Mouse (Mus musculus): ENCODE measurements at regions not wholly inside any gene's neighbourhood (a gene's known extent, or its start where the extent isn't known, plus 50 kb on each side); places are given as distances from the start of the nearest gene placed in this dataset.

GRCm38 (mm10) chr10:111789264-111789663 is 183.2 kb upstream of the Krr1 start:
- H3K9me3 ChIP-seq (ENCODE audit: low read length), result no peaks in the 10 kb centered on the region
- H3K4me1 ChIP-seq (ENCODE audit: insufficient read depth, low read depth, low read length), result no peaks in the 10 kb centered on the region
- H3K36me3 ChIP-seq (ENCODE audit: insufficient read depth, low read length), result no peaks in the 10 kb centered on the region
- H3K4me3 ChIP-seq (ENCODE audit: low read depth, low read length), result no peak overlapping the region
- ATAC-seq (no peak), DNase-seq (ENCODE audit: low spot score) (no peak)
- TF ChIP-seq EP300 (IDR thresholded peaks at IDR 0.05), result no peak
- no peak for TF ChIP-seq CTCF (IDR thresholded peaks at IDR 0.05)
- no peak overlapping the region for H3K27ac ChIP-seq (ENCODE audit: low read length)
- no peaks in the 10 kb centered on the region for H3K27me3 ChIP-seq (replicated peaks; ENCODE audit: insufficient read depth, low read length)
- WGBS, result 86% methylated on average over 9 of the region's 9 CpGs
- no peak overlapping the region for H3K4me2 ChIP-seq (replicated peaks; ENCODE audit: low read depth, low read length)
- no peak overlapping the region for H3K9ac ChIP-seq (replicated peaks; ENCODE audit: low read depth)

- 97% methylated on average over 2 of the region's 2 CpGs for WGBS
- H3K4me2 ChIP-seq (replicated peaks; ENCODE audit: low read depth, low read length), result no peak overlapping the region
- TF ChIP-seq EP300 (IDR thresholded peaks at IDR 0.05) (no peak), CTCF (IDR thresholded peaks at IDR 0.05) (no peak)
- ATAC-seq (no peak), DNase-seq (ENCODE audit: low spot score) (no peak)
- no peak overlapping the region for H3K9ac ChIP-seq (replicated peaks; ENCODE audit: low read depth)
- no peak overlapping the region for H3K27ac ChIP-seq (ENCODE audit: low read length)
- H3K4me3 ChIP-seq (ENCODE audit: low read depth, low read length), result no peak overlapping the region
- no peaks in the 10 kb centered on the region; the same call in 1 of the 2 replicates for H3K4me1 ChIP-seq (ENCODE audit: insufficient read depth, low read depth, low read length)
- H3K9me3 ChIP-seq (ENCODE audit: low read length), result no peaks in the 10 kb centered on the region
- H3K27me3 ChIP-seq (replicated peaks; ENCODE audit: insufficient read depth, low read length), result no peaks in the 10 kb centered on the region
- no peaks in the 10 kb centered on the region for H3K36me3 ChIP-seq (ENCODE audit: insufficient read depth, low read length)
Observed at GRCm38 (mm10) chr10:111790911-111791310, 181.6 kb upstream of the Krr1 start.

- H3K4me1 ChIP-seq (ENCODE audit: insufficient read depth, low read depth, low read length), result no peaks in the 10 kb centered on the region; the same call in 1 of the 2 replicates
- ATAC-seq (peak; percentile 93), DNase-seq (ENCODE audit: low spot score) (no peak)
- no peak overlapping the region for H3K4me2 ChIP-seq (replicated peaks; ENCODE audit: low read depth, low read length)
- TF ChIP-seq CTCF (IDR thresholded peaks at IDR 0.05) (peak; percentile 22; the same call in 1 of the 2 replicates), EP300 (IDR thresholded peaks at IDR 0.05) (no peak; the same call in 1 of the 2 replicates)
- no peaks in the 10 kb centered on the region for H3K27me3 ChIP-seq (replicated peaks; ENCODE audit: insufficient read depth, low read length)
- peak overlapping the region; percentile 66 for H3K27ac ChIP-seq (ENCODE audit: low read length)
- WGBS, result 17% methylated on average over 5 of the region's 5 CpGs
- no peak overlapping the region for H3K4me3 ChIP-seq (ENCODE audit: low read depth, low read length)
- no peak overlapping the region for H3K9ac ChIP-seq (replicated peaks; ENCODE audit: low read depth)
- H3K9me3 ChIP-seq (ENCODE audit: low read length), result no peaks in the 10 kb centered on the region
- H3K36me3 ChIP-seq (ENCODE audit: insufficient read depth, low read length), result no peaks in the 10 kb centered on the region
Observed at GRCm38 (mm10) chr10:111795056-111795455, 177.4 kb upstream of the Krr1 start.

GRCm38 (mm10) chr10:111795756-111796155 is 176.7 kb upstream of the Krr1 start:
- Histone ChIP-seq H3K27me3 (replicated peaks; ENCODE audit: insufficient read depth, low read length) (no peaks in the 10 kb centered on the region), H3K9me3 (ENCODE audit: low read length) (no peaks in the 10 kb centered on the region), H3K4me1 (ENCODE audit: insufficient read depth, low read depth, low read length) (no peaks in the 10 kb centered on the region; the same call in 1 of the 2 replicates), H3K9ac (replicated peaks; ENCODE audit: low read depth) (no peak overlapping the region), H3K4me3 (ENCODE audit: low read depth, low read length) (no peak overlapping the region), H3K4me2 (replicated peaks; ENCODE audit: low read depth, low read length) (no peak overlapping the region), H3K27ac (ENCODE audit: low read length) (peak overlapping the region; percentile 48), H3K36me3 (ENCODE audit: insufficient read depth, low read length) (no peaks in the 10 kb centered on the region)
- DNase-seq (ENCODE audit: low spot score) (peak; percentile 57), ATAC-seq (no peak)
- 18% methylated on average over 3 of the region's 3 CpGs for WGBS
- no peak for TF ChIP-seq CTCF (IDR thresholded peaks at IDR 0.05)
- no peak for TF ChIP-seq EP300 (IDR thresholded peaks at IDR 0.05)

- peaks cover 3% of the 10 kb centered on the region for H3K4me1 ChIP-seq (ENCODE audit: insufficient read depth, low read depth, low read length)
- DNase-seq (ENCODE audit: low spot score), result peak; percentile 68
- no peak overlapping the region for H3K9ac ChIP-seq (replicated peaks; ENCODE audit: low read depth)
- H3K9me3 ChIP-seq (ENCODE audit: low read length), result no peaks in the 10 kb centered on the region
- no peaks in the 10 kb centered on the region for H3K36me3 ChIP-seq (ENCODE audit: insufficient read depth, low read length)
- 68% methylated on average over 7 of the region's 7 CpGs for WGBS
- peak overlapping the region; percentile 48 for H3K27ac ChIP-seq (ENCODE audit: low read length)
- ATAC-seq, result peak; percentile 27; the same call in 1 of the 2 replicates
- no peak overlapping the region for H3K4me2 ChIP-seq (replicated peaks; ENCODE audit: low read depth, low read length)
- TF ChIP-seq EP300 (IDR thresholded peaks at IDR 0.05) (no peak), CTCF (IDR thresholded peaks at IDR 0.05) (no peak)
- no peak overlapping the region for H3K4me3 ChIP-seq (ENCODE audit: low read depth, low read length)
- H3K27me3 ChIP-seq (replicated peaks; ENCODE audit: insufficient read depth, low read length), result no peaks in the 10 kb centered on the region
Observed at GRCm38 (mm10) chr10:111798851-111799281, 173.6 kb upstream of the Krr1 start.

- TF ChIP-seq CTCF (IDR thresholded peaks at IDR 0.05) (no peak), EP300 (IDR thresholded peaks at IDR 0.05) (no peak)
- ATAC-seq, result no peak
- H3K9me3 ChIP-seq (ENCODE audit: low read length), result no peaks in the 10 kb centered on the region
- H3K36me3 ChIP-seq (ENCODE audit: insufficient read depth, low read length), result no peaks in the 10 kb centered on the region
- no peak overlapping the region for H3K4me3 ChIP-seq (ENCODE audit: low read depth, low read length)
- H3K27ac ChIP-seq (ENCODE audit: low read length), result peak overlapping the region; percentile 48; the same call in 1 of the 2 replicates
- no peak overlapping the region for H3K9ac ChIP-seq (replicated peaks; ENCODE audit: low read depth)
- WGBS, result 73% methylated on average over 14 of the region's 14 CpGs
- peaks cover 3% of the 10 kb centered on the region for H3K4me1 ChIP-seq (ENCODE audit: insufficient read depth, low read depth, low read length)
- no peaks in the 10 kb centered on the region for H3K27me3 ChIP-seq (replicated peaks; ENCODE audit: insufficient read depth, low read length)
- no peak overlapping the region for H3K4me2 ChIP-seq (replicated peaks; ENCODE audit: low read depth, low read length)
- DNase-seq (ENCODE audit: low spot score), result no peak
Observed at GRCm38 (mm10) chr10:111799850-111800589, 172.4 kb upstream of the Krr1 start.

Data from lung, postnatal 0 days (tissue).